Mouse (Mus musculus) frontal cortex, postnatal 10 days (tissue): Measurements from ENCODE around the gene P2rx7.
"Not testable (repeated sequence)": the region's sequence is repeated elsewhere in the genome, so short reads cannot be mapped to it uniquely, and the experiment has no call there.

Source experiments
- DNase-seq, 2 experiments: peaks; one replicate each; pipeline ENCODE4 v3.0.0; 2022; ENCODE audit warnings: low spot score in 2 of 2, mixed read lengths in 1 of 2

Gene P2rx7

DNA sequence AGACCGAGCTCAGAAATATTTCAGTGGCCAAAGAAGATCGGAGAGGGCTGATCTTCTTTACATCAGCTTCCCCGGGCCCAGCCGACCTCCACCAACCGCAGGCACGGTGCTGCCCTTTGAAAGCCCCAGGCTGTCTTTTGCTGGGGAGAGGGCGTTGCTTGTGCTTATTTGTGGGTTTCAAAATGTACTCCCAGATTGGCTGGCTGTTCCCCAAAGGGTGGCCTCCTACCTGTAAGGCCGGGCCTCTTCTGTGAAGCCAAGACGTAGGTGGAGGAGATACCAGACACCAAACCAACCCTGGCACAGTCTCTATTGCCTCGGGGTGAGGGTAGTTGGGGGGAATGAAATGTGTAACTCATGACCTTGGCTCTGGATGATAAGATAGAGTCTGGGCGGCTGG is 2.3 kb downstream of the P2rx7 start:
- no peak for DNase-seq

DNA sequence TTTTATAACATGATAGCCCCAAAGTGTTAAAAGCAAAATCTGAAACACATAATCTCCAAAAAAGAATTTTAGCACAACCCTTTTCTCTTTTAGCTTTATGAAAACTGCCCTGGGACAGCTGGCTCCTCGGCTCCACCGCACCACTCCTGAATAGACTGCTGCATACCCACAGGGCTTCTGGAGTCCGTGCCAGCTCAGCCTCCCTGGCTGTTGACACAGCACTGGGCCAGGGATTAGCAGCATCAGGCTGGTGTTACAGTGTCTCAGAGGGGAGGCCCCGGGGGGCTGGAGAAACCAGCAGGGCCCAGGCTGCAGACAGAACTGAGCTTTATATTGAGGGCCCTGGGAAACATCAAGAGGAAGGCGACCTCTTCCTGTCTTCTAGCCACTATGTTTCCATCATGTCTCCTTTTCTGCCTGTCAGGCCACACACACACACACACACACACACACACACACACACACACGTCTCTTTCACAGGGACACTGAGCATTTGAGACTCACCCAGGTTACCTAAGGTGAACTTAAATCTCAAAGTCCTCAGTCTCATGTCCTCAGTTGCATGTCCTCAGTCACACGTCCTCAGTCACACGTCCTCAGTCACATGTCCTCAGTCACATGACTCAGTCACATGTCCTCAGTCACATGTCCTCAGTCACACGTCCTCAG is 3.7 kb downstream of the P2rx7 start:
- DNase-seq = no peak

DNA sequence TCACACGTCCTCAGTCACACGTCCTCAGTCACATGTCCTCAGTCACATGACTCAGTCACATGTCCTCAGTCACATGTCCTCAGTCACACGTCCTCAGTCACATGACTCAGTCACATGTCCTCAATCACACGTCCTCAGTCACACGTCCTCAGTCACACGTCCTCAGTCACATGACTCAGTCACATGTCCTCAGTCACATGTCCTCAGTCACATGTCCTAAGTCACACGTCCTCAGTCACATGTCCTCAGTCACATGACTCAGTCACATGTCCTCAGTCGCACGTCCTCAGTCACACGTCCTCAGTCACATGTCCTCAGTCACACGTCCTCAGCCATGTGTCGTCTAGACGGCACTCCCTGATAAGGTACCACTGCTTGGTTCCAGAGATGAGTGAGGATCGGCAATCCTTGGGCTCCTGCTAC is 4.3 kb downstream of the P2rx7 start:
- DNase-seq = not testable (repeated sequence)

DNA sequence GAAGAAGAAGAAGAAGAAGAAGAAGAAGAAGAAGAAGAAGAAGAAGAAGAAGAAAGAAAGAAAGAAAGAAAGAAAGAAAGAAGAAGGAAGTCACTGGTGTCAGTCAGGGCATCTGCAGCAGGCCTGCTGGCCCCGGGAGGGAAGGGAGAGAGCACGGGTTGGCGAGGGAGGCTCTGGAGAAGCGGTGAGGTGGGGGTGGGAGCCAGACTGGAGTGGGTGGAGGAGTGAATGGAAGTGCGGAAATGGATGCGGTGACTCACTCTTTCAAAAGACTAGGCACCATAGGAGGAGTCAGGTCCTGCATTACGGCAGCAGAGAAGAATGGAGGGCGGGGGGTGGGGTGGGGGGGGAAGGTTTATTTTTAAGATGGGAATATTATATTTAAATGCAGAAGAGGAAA is 5.6 kb downstream of the P2rx7 start:
- no peak for DNase-seq

DNA sequence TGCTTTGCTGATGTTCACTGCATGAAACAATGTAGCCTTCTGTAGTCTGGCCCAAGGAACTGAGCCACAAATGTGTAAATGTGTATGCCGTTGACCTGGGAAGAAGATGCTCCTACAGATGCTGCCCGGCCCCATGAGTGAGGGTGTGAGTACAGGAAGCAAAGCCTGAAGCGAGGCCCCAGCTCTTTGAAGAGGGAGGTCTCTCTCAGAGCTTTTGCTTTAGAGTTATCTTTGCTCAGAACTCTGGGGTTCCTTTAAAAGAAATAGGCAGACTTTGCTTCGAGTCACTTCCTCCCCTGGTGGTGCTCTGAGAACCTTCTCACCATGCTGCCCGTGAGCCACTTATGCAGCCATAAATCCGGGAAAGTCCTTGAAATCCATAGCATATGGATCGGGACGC is 6.4 kb downstream of the P2rx7 start:
- DNase-seq = no peak

DNA sequence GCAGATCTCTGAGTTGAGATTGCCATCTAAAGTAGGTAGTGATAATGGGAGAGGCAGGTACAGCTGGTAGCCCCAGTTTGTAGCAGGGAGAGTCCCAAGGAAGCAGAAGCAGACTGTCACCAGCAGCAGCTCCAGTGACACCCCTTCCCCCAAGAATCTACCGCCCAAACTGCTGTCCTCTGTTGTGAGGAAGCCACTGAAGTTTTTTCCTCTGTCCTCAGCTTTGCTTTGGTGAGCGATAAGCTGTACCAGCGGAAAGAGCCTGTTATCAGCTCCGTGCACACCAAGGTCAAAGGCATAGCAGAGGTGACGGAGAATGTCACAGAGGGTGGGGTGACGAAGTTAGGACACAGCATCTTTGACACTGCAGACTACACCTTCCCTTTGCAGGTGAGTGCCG is 8.8 kb downstream of the P2rx7 start:
- DNase-seq = no peak

DNA sequence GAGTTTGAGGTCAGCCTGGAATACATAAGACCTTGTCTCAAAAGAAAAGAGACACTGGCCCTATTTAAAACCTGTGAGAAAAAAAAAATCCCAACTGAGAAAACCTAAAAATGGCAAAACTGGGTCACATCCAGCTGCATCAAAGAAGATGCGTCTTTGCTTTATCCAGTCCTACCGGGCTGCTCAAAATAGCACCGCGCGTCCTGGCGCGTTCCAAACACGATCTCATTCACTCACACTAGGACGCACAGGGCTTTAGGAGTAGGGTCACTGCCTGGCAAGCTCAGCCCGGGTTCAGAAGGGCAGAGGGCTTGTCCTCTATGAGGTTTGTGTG is 9.4 kb downstream of the P2rx7 start:
- DNase-seq = no peak

DNA sequence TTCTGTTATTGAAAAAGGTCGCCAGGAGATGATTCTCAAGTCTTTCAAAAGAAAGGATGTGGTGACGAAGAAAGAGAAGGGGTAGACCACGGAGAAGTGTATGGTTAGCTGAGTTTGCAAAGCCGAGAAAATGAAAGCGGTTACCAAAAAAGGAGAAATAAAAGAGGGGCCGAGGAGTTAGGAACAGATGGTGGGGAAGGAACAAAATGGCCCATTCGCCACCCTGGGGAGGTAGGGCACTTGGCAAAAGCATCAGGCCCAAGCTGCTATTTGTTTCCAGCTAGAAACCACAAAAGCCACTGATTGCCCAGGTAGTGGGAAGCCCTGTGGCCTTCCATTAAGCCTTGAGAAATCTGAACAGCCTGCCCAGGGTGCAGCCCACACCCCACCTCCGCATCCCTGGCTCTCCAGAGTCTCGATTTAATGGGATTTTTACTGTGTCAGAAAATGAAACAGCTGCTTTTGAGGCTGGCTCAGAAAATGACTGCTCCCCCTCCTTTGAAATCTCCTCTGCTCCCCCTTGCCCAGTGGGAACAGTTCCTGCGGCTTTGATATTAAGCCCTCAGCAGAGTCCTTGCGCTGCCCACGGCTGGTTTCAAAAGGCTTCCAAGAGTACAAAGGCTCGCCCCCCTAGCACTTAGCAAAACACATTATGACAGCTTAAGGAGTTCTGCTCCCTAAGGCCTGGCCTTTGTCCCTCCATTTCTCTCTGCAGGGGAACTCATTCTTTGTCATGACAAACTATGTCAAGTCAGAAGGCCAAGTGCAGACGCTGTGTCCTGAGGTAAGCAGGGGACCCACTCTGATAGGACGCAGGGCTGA is 9.9 kb downstream of the P2rx7 start:
- DNase-seq = peak in 1 of 2 experiments; percentile 22

DNA sequence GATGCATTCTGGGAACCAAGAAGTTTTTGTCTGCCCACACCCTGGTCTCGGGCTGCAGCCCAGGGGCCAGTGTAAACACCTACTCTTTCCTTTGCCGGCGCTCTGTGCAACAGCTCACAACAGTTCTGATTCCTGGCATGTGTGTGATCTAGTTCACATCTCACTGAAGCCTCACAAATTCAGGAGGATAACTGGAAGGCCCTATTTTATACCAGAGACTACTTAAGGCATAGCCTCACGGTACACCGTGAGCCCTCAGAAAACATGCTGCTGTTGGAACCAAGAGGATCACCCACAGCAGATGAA is 10.5 kb downstream of the P2rx7 start:
- no peak for DNase-seq

DNA sequence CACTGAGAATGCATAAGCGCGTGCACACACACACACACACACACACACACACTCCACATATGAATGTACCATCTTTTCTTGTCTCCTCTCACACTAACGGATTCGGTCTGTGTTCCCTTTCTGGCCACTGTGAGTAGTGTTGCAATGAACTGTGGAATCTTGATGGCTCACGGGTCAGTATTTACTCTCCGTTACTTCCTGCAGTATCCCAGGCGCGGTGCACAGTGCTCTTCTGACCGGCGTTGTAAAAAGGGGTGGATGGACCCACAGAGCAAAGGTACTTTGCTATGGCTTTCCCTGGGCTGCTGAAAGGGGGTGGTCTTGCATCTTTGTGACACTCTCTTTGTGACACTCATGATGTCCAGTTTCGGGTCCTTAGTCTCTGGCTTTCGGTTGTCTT is 13.1 kb downstream of the P2rx7 start:
- no peak for DNase-seq

DNA sequence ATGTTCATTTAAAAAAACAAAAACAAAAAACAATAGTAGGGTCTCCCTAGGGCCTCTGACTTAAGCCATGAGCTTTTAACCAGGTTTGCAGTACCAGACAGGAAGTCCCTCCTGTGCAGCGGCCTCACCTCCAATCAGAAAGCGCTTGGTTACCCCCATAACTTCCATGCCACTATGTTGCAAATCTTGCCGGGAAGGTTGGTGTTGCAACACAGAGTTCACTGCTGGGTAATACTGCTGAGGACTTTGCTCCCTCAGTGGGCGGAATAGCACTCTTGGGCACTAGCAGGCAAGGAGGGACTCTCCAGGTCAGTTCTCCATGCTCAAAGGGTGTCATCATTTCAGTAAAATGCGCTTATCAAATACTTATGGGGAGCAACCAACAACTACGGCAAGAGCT is 18.8 kb downstream of the P2rx7 start:
- DNase-seq = no peak

DNA sequence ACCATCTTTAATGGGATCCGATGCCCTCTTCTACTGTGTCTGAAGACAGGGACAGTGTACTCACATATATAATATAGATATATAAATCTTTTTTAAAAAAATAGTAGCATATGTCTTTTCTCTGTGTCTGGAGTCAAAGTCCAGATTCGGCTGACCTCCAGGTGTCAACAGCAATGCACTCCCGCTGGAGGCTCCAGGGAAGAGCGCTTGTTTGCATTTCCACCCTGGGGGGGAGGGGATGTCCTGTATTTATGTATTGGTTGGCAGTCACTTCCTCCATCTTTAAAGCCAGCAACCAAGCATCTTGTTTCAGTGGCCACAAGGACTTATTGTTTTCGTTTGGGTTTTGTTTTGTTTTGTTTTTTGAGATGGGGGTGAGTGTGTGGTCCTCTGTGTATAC is 21.3 kb downstream of the P2rx7 start:
- no peak for DNase-seq

DNA sequence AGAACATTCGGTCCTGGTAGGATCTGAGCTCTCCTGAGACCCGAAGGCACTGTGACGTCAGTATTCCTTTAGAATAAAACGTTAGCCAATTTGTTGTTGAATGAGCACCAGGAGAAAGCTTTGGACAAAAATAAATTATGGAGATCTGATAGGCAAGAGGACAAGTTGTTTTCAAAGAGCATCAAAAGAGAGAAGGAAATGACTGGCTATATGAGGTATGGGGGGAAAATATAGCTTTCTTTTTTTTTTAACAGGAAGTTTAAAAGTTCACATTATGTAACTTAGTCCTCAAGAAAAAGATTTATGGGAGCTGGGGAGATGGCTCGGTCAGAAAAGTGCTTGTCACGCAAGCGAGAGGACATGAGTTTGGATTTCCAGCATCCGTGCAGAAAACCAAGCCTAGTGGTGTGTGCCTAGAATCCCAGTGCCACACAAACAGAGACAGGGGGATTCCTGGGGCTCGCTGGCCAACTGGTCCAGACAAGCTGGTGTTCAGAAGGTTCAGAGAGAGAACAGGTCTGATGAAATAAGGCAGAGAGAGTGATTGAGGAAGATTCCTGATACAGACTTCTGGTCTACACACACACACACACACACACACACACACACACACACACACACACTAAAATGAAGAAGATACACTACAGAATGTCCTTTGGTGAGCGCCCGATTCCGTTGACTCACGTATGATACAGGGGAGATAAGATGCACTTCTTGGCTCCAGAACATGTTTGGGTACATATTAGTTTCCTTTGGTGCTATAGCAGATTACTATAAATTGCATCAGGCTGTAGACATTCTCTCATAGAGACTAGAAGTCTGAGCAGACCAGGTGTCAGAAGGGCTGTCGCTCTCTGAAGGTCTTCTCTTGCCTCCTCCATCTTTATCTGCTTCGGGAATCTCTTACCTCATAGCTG is 25.5 kb downstream of the P2rx7 start:
- DNase-seq = no peak

DNA sequence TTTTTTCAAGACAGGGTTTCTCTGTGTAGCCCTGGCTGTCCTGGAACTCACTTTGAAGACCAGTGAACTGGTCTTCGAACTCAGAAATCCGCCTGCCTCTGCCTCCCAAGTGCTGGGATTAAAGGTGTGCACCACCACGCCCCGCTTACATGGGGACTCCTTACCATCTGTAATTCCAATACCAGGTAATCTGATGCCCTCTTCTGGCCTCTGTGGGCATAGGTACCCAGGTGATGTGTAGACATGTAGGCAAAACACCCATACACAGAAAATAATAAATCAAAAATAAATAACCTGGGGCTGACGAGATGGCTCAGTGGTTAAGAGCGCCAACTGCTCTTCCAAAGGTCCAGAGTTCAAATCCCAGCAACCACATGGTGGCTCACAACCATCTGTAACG is 27.9 kb downstream of the P2rx7 start:
- not testable (repeated sequence) for DNase-seq

DNA sequence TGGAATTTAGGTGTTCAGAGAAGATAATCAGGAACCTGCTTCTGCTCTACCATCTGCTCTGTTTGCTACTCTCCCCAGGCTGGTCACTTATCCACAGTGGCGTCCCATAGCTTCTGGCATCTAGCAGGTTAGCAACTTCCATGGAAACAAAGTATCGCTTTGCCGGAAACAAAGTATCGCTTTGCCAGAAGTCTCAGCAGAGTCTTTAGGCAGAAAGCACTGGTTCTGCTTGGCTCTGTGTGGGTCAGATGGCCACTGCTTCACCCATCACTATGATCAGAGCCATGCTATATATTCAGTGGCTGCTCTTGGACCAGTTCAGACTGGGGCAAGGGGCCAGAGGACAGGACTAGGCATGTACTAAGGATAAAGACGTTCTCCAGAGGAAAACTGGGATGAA is 28.6 kb downstream of the P2rx7 start:
- DNase-seq = no peak

DNA sequence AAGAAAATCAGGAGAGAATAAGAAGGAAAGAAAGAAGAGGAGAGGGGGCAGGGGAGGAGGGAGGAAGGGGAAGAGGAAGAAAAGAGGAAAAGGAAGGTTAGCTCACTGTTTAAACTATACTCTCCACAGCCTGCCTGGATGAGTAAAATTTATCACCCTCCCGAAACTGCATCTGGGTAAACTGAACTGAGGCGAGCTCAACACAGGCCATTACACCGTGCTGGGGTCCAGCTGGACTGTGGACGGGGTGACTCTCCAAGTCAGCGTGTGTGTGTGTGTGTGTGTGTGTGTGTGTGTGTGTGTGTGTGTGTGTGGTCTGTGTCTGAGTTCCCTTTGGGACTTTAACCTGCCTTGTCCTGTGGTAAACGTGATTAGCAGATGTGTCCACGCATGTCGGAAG is 32.3 kb downstream of the P2rx7 start:
- no peak for DNase-seq

DNA sequence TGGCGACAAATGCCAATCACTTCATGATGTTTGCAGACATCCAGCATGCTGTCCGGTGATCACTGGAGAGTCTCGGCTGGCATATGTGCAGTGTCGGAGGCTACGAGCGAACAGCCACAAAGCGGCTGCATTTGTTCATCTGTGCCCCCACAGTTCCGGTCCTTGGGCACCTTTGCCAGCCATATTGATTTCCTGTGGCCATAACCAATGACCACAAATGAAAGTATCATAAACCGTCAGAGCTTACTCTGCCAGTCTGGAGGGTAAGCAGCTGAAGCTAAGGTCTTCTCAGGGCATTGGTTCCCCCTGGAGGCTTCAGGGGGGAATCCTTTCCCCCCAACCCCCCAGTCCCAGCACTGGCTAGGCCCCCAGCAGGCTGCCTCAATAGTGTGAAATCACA is 34.3 kb downstream of the P2rx7 start:
- DNase-seq = no peak

DNA sequence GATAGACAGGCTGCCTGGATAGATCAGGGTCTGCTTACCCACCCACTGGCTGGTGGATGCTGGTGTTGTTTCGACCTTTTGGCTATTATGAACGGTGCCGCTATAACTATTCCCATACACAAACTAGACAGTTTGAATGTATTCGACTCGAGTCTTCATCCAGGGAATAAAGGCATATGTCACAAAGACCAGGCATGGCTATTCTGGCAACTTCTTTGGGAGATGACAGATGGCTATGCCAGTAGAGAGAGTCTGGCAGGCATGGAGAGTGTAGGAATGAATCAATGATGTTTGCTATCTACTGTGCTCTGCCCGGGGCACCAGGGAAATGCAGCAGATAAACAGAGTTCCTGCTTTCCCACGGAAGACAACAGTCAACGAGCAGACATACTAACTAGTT is 36.2 kb downstream of the P2rx7 start:
- no peak for DNase-seq

DNA sequence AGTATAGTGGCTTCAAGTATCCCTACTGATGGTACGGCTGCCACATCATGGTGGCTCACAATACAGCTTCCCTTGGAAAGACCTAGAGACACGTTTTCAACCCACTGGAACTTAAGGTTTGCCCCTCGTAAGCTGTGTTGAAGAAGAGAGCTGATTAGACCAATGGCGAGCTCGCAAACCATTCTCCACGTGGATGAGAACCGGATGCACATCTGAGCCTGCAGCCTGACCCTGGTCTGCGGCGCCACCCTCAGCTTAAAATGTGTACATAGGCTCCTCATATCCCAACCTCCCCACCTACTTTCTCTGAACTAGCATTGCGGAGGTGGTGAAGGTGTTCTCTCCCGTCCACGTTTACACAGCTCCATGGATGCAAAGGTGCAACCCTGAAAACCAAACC is 37.6 kb downstream of the P2rx7 start:
- no peak for DNase-seq

DNA sequence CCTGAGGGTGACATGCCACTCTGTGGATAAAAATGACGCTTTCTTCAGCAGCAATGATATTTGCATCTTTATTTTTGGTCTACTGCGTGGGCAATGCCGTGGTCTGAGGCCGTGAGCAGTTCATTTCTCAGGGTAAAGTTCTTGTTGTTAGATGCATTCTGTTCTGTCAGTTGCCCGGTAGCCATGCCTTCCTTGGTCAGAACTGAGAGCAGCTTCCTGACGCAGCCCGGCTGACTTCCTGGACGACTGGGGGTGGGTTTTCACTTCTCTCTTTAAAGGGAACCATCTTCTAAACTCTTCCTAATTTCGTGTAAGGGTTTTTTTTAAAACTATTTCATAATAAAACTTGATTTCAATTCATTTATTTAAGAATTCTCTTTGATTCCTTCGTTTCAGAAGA is 40.2 kb downstream of the P2rx7 start:
- no peak for DNase-seq

DNA sequence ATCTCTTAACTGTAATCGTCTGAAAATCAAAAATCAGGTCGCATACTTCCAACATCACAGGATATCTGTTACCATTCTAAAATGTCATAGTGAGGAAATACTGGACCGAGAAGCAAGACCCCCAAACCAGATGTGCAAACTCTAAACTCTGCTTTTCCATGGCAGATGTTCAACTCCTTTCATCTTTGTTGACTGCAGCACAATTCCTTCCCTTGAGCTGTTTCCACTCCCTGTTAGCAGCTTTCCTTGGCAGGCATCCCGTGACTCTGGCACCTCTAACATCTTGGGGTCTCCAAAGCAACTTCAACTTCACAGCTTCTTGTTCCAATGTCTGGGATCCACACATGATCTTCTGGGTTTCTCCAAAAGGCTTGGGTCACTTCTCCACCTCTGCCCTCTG is 43.7 kb downstream of the P2rx7 start:
- no peak for DNase-seq

DNA sequence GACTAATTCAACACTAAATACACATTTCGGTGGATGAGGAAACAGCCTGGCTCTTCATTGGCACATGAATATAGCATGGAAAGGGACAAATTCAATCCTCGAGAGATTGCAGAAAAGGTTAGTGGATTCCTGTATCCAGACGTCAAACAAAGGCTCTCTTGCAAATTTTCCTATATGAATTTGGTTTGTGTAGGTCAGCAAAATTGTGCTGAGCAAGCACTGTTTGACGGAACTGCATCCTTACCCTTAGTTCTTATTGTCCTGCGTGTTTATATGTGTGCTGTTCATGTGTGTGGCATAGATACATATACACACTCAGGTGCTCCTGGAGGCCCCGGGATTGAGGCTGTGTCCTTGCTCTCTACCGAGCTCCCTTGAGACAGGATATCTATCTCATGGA is 45.4 kb downstream of the P2rx7 start:
- DNase-seq = no peak

DNA sequence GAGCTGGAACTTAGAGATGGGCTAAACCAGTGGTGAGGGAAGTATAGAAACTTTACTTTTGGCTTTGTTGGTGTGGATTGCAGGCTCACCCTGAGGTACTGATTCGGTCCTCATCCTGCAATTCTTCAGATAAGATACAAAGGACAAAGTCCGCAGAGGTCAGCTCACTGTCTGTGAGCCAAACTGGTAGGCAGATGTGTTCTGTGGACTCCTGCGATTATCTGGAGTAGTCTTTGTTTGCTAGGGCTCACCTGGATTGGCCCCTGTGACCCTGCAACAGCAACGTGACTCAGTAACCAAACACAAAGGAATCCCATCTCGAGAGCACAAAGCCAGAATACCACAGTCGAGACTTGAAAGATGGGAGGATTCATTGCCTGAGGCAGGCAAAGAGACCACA is 46.8 kb downstream of the P2rx7 start:
- no peak for DNase-seq
